Mouse (Mus musculus) urinary bladder, adult 2 months (tissue): ENCODE measurements around the gene Scaf11. TPM values are rescaled to one million over a fixed set of nuclear protein-coding genes. Genes with fewer than 3 reads are reported as not detected.

ENCODE experiments used
- DNase-seq: peaks from one replicate; pipeline ENCODE4 v3.0.0; 2022; ENCODE audit warnings: low spot score
- polyA plus RNA-seq: library from polyadenylated mRNA; depleted of rRNA; stranded (reverse); fragments of >200 nt; gene quantifications from 2 replicates; pipeline ENCODE4 v1.2.3, GENCODE M21; 2012; rRNA removed

The Scaf11 gene
- polyA plus RNA-seq, 1 experiment: 38.1 TPM

DNA sequence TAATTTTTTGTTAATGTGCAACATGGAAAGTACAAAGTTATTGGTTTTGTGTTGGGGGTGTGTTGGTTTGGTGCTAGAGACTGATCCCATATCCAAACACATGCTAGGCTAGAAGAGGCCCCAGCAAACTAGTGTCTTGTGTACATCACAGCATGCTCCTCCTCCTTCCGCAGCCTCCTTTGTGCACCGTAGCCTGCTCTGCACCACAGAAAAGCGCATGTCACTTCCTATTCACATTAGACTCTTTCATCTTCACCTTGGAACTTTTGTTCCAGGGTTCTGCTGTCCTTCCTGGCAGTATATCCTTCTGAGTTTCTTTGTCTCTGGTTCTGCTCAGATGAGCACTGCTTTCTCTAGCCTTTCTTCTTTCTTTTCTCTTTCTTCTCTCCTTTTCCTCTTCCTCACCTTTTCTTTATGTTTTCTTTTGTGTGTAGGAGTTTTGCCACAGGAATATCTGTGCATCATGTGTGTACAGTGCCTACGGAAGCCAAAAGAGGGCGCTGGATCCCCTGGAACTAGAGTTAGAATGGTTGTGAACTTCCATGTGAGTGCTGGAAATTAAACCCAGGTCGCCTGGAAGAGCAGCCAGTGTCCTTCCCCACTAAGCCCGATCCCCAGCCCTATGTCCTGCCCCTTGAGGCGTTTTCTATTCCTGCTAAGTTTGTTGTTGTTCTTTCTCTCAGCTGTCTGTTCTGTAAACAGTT is 63.9 kb downstream of the Scaf11 start:
- no peak for DNase-seq

DNA sequence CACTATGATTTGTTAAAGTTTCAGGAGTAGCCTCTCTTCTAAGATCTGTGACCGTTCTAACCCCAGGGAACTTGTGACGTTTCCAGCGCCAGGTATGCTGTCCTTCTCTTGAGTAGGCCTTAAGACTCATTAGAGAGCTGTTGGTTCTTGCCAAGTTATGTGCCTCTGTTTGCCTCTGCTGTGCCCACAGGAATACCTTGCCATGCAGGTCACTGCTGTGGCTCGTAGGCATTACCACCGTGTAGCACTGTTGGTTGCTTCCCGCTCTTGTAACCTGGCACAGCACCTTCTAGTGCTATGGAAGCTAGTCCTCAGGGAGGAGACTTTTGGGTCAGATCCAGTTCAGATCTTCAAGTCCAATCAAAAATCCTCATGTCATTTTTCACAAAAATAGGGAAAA is 65.6 kb downstream of the Scaf11 start:
- DNase-seq: no peak

DNA sequence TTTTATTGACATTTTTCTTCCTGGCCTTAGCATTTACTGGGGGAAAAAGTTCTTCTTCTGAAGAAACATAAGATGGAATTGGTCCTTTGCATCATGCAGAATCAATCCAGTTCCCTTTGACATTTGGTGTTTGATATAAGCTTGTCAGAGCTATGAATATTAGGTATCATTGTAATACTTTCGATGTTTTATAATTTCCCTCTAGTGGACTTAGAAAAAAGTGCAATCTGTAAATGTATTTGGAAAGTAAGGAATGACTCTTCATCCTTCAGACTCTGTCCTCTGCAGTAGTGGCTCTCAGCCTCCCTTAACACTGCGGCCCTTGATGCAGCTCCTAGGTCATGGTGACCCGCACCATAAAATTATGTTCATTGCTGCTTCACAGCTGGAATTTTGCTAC is 67.8 kb downstream of the Scaf11 start:
- no peak for DNase-seq

DNA sequence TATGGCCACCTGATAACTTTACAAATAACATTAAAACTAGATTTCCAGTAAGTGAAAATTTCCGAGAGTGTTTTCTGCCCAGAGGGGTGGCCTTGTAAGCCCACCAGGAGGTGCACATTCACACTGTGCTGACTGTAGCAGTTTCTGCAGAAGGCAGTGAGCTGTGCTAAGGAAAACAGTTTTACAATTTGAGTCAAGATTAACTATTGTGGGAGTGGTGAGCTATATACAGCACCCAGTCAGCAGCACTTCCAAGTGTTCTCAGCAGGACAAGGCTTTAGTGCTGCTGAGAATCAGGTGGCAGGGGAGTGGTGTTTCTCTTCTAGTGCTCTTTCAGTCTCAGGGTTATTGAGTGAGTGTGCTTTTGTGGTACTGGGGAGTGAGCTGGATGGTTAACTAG is 72.1 kb downstream of the Scaf11 start:
- no peak for DNase-seq

DNA sequence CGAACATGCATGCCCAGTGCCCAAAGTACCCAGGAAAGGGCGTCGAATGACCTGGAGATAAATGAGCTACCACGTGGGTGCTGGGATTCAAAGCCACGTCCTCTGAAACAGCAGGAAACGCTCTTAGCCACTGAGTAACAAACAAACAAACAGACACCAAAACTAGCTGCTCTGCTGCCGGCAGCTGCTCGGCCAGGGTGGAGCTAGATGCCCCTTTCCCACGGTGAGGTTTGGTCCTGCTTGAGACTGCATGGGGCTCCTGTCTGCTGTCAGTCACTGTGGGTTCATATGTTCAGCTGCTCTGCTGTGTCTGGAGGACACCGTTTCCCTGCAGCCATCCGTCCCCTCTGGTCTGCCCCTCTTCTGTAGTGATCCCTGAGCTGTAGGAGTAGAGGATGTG is 78.4 kb downstream of the Scaf11 start:
- DNase-seq: no peak

DNA sequence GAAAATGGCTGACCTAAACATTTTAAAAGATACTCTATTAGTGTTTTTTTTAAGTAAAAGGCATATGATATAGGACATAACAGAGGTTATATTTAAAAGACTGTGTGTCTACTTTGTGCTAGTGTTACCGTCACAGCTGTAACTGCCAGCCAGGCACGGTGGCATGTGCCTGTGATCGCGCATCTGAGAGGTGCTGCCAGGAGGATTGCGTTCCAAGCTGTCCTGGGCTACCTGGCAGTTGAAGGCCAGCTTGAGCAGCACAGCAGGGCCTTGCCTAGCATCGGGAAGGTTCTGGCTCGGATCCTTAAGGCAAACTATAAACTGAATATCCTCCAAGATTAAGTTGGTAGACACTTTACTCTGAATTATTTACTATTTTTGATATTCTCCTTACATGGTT is 82.9 kb downstream of the Scaf11 start:
- no peak for DNase-seq

DNA sequence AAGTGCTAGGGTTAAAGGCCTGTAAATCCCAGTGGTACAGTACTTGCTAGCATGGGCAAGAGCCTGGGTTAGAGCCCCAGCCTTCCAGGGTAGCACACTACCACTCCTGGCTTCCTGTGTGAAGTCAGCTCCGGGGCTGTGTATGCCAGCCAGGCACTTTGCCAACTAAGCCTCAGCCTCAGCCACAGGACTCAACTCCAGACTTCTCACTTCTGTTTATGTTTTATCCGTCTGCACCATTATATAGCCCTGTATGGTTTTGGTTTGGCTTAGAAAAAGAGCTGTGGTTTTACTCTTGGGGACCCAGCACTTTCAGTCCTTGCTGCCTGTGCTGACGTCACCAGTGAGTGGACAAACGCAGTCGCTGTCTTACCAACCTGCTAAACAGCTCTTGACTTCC is 83.4 kb downstream of the Scaf11 start:
- DNase-seq: no peak

DNA sequence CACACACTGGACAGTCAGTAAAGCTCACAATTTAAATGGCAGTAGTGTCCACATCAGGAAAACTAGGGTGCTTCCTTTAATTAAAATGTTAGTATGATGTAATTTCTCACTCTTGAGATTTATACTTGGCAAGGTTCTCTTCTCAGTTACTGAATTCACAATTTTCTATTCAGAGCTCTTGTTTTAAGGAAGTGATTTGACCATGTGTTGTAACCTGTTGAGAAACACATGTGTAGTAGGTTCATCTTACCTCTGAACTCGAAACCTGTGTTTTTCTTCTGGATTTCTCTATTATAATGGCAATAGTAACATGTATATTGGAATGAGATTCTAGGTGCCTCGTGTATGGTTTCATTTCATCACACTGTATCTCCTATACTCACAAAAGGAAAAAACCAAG is 84.4 kb downstream of the Scaf11 start:
- DNase-seq: no peak

DNA sequence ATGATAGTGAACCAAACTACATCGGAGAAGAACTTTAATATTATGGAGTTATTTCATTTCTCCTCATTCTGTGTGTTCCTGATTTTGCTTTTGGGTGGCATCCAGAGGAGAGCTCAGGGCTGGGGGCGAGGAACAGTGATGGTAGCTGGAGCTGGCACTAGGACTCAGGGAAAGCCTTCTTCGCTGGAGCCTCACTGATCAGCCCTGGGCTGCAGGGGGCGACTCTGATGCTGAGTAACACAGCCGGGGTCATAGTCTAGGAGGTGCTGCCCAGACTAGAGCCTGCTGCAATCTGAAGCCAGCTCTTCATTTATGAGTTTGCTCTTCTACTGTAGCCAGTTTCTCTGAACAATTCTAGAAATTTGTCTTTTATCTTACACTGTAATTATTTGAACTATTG is 87.5 kb downstream of the Scaf11 start:
- no peak for DNase-seq

DNA sequence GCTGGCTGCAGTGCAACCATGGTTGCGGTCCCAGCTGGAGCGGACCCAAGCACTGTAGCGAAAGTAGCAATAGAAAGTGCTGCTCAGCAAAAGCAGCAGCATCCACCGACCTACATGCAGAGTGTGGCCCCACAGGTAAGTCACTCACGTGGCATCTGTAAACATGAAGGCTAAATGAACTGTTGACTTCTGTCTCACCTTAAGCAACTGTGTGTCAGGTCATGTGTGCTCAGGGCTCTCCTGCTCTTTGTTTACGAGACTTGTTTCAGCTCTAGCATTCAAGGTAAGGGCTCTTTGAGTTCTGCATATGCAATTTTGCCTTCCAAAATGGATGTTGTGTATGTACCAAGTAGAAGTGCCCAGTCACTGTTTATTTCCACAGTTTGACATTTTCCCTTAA is 88.0 kb downstream of the Scaf11 start:
- DNase-seq: no peak

DNA sequence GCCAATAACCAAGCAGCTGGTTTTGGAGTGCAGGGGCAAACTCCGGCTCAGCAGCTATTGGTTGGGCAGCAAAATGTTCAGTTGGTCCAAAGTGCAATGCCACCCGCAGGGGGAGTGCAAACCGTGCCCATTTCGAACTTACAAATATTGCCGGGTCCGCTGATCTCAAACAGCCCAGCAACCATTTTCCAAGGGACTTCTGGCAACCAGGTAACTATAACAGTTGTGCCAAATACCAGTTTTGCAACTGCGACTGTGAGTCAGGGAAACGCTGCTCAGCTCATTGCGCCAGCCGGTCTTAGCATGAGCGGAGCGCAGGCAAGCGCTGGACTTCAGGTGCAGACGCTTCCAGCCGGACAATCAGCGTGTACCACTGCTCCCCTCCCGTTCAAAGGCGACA is 89.3 kb downstream of the Scaf11 start:
- DNase-seq: no peak

DNA sequence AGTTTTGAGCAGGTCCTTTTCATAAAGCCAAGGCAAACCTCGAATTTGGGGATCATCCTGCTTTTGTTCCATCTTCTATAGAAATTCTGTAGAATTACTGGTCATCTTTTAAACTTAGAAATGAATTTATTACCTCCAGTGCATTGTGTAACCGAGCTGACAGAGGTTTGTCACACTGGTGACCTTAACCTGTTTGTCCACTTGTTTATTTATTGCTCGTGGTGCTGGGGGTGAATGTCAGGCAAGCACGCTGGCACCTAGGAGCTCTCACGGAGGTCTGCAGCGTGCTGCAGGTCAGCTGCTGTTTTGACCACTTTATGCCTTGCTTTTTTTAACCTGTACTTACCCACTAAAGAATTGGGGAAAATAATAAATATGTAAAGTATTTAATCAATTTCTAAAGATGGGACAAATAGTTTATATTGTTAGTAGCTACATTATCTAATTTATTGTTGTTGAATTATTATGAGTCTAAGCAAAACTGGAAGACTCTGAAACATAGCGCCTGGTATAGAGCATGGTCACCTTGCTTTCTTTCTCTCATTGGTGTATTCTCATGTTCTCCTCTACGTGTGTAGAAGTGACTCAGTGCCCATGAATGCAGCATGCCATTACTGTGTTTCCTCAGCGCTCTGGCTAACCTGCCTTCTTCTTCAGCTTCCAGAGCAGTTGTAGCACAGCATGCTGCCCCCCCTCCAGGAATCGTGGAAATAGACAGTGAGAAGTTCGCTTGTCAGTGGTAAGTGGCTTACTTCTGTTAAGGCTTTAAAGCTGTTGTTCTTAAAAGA is 94.3 kb downstream of the Scaf11 start:
- DNase-seq: no peak

DNA sequence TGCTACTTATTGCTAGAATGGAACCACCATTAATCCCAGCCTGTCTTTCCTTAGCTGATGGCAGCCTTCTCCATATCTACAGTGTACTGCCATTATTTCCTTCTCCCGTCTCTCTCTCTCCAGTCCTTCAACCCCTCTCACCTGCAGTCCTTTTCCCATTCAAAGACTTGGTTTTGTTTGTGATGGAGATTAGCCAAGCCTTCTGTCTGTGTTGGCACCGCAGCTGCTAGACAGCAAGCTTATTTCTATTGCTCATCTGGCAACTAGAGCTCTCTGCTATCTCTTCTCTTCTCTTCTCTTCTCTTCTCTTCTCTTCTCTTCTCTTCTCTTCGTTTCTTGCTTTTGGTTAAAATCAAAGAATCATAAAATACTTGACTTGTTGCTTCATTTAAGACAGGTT is 95.3 kb downstream of the Scaf11 start:
- no peak for DNase-seq

Other genes starting within 250 kb of the Scaf11 start
- gene Arid2, start 173.3 kb downstream of the Scaf11 start, polyA plus RNA-seq: 14.1 and 17.3 TPM in 2 replicates
- gene Slc38a1, start 182.1 kb upstream of the Scaf11 start, polyA plus RNA-seq: 13.9 and 21.5 TPM in 2 replicates
- 89.3 and 90.6 TPM in 2 replicates for gene Slc38a2, start 238.9 kb upstream of the Scaf11 start, polyA plus RNA-seq